7 mouse cellular contexts compared by ENCODE assay signal in the genomic region with DNA sequence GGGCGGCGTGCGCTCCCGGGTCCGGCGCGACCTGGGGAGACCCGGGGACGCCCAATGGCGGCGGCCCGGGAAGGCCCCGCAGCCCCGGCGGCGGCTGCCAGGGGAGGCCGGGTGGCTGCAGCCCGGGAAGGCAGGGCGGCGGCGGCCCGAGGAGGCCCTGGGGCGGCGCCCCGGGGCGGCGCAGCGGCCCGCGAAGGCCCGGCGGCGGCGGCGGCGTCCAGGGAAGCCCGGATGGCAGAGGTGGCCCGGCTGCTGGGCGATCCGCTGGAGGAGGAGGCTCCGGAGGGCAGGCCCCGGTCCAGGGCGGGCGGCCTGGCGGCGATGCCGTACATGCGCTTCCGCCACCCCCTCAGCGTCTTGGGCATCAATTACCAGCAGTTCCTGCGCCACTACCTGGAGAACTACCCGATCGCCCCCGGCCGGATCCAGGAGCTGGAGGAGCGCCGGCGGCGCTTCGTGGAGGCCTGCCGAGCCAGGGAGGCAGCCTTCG. TPM values are rescaled to one million over a fixed set of nuclear protein-coding genes. Genes with fewer than 3 reads are reported as not detected.
DNase-seq lines count a peak whose midpoint lies in the region; ATAC-seq and TF ChIP-seq lines count a peak whose summit lies in the region.

No protein-coding gene starts in this region.

- H3K27ac ChIP-seq in limb, embryonic 14.5 days (replicated peaks; ENCODE audit: low read depth, low read length): peak overlapping the region; percentile 91
- peak overlapping the region; percentile 93 for H3K27ac ChIP-seq in midbrain, embryonic 15.5 days
- peak overlapping the region; percentile 82 for H3K27ac ChIP-seq in stomach, embryonic 14.5 days (ENCODE audit: low read length)

- peaks cover 12% of the 10 kb centered on the region for H3K36me3 ChIP-seq in limb, embryonic 14.5 days (ENCODE audit: control insufficient read depth, insufficient read depth, low read length)
- H3K36me3 ChIP-seq in midbrain, embryonic 15.5 days (replicated peaks): peaks cover 6% of the 10 kb centered on the region; the same call in 1 of the 2 replicates
- H3K36me3 ChIP-seq in stomach, embryonic 14.5 days (ENCODE audit: control insufficient read depth, insufficient read depth, low read length): no peaks in the 10 kb centered on the region; the same call in 1 of the 2 replicates

- 0 out of 2 replicates have a peak, but pooled peaks cover 5% of the 10 kb centered on the region for H3K9me3 ChIP-seq in limb, embryonic 14.5 days (ENCODE audit: control insufficient read depth, low read length)
- no peaks in the 10 kb centered on the region for H3K9me3 ChIP-seq in midbrain, embryonic 15.5 days
- no peaks in the 10 kb centered on the region for H3K9me3 ChIP-seq in stomach, embryonic 14.5 days (ENCODE audit: control insufficient read depth, low read depth, low read length)

- H3K4me3 ChIP-seq in limb, embryonic 14.5 days (replicated peaks; ENCODE audit: low read length): peak overlapping the region; percentile 85
- H3K4me3 ChIP-seq in midbrain, embryonic 15.5 days: peak overlapping the region; percentile 58
- H3K4me3 ChIP-seq in stomach, embryonic 14.5 days (ENCODE audit: low read depth, low read length): peak overlapping the region; percentile 80

- TF ChIP-seq POLR2A in limb, embryonic 14.5 days (IDR thresholded peaks at IDR 0.05; ENCODE audit: borderline replicate concordance, extremely low read depth, insufficient read depth, insufficient read length): no peak

- peak; percentile 84 for DNase-seq in adrenal gland, postnatal 14 days
- DNase-seq in embryo, embryonic 9.5 days (ENCODE audit: extremely low spot score): peak; percentile 72
- DNase-seq in heart, adult 8-10 months (ENCODE audit: low spot score): peak; percentile 33
- peak; percentile 66 for DNase-seq in kidney, adult 18-20 months
- DNase-seq in limb, embryonic 14.5 days (ENCODE audit: low spot score): peak; percentile 24

- H3K9ac ChIP-seq in limb, embryonic 14.5 days (ENCODE audit: low read depth, low read length, severe bottlenecking): peak overlapping the region; percentile 95
- H3K9ac ChIP-seq in midbrain, embryonic 15.5 days: peak overlapping the region; percentile 84
- peak overlapping the region; percentile 99 for H3K9ac ChIP-seq in stomach, embryonic 14.5 days (replicated peaks; ENCODE audit: low read depth, low read length)

- H3K4me2 ChIP-seq in limb, embryonic 14.5 days (replicated peaks; ENCODE audit: low read depth, low read length, severe bottlenecking): peak overlapping the region; percentile 46
- H3K4me2 ChIP-seq in midbrain, embryonic 15.5 days: peak overlapping the region; percentile 74
- H3K4me2 ChIP-seq in stomach, embryonic 14.5 days (replicated peaks; ENCODE audit: low read depth, low read length): peak overlapping the region; percentile 55

- 0 out of 2 replicates have a peak, but pooled peaks cover 2% of the 10 kb centered on the region for H3K4me1 ChIP-seq in limb, embryonic 14.5 days (ENCODE audit: control insufficient read depth, insufficient read depth, low read length)
- peaks cover 19% of the 10 kb centered on the region for H3K4me1 ChIP-seq in midbrain, embryonic 15.5 days
- no peaks in the 10 kb centered on the region for H3K4me1 ChIP-seq in stomach, embryonic 14.5 days (ENCODE audit: control insufficient read depth, insufficient read depth, low read length)

- no peaks in the 10 kb centered on the region for H3K27me3 ChIP-seq in limb, embryonic 14.5 days (ENCODE audit: control insufficient read depth, insufficient read depth, low read length)
- H3K27me3 ChIP-seq in midbrain, embryonic 15.5 days (replicated peaks): peaks cover 7% of the 10 kb centered on the region; the same call in 1 of the 2 replicates
- no peaks in the 10 kb centered on the region for H3K27me3 ChIP-seq in stomach, embryonic 14.5 days (ENCODE audit: control insufficient read depth, insufficient read depth, low read length)

- ATAC-seq in limb, embryonic 14.5 days (ENCODE audit: low FRiP score, low read depth): peak; percentile 78
- peak; percentile 87 for ATAC-seq in midbrain, embryonic 15.5 days (replicated peaks)
- peak; percentile 66; the same call in 1 of the 2 replicates for ATAC-seq in stomach, embryonic 14.5 days (ENCODE audit: insufficient number of reproducible peaks, insufficient read depth, low FRiP score, low read depth)

- WGBS in limb, embryonic 14.5 days: under 1% methylated on average over 31 of the region's 62 CpGs
- under 1% methylated on average over 46 of the region's 62 CpGs for WGBS in midbrain, embryonic 15.5 days
- under 1% methylated on average over 43 of the region's 62 CpGs for WGBS in stomach, embryonic 14.5 days

RNA-seq across cellular contexts. Expression of gene Eid2, which starts 0.4 kb away (rescaled TPM):
- total RNA-seq in adrenal gland, postnatal 14 days (2021): 27.4 and 29.8 TPM in 2 replicates
- total RNA-seq in heart, adult 8-10 months (2022): 10 to 100 TPM; 11.8 to 14.4 (median 13.3) TPM
- 33.0 and 35.0 TPM in 2 replicates for polyA plus RNA-seq in limb, embryonic 14.5 days (2012; rRNA removed)
- polyA plus RNA-seq in limb, embryonic 14.5 days (2014; fragmentation: Nextera tagmentation; extraction: Ambion mirVana): 12.2 and 17.0 TPM in 2 replicates
- 16.4 and 21.0 TPM in 2 replicates for polyA plus RNA-seq in midbrain, embryonic 15.5 days (2015; fragmentation: Nextera tagmentation; extraction: Ambion mirVana)
- 4.1 and 4.4 TPM in 2 replicates for polyA plus RNA-seq in stomach, embryonic 14.5 days (2014; fragmentation: Nextera tagmentation; extraction: Ambion mirVana)

RNA-seq across cellular contexts. Expression of gene Eid2b, which starts 9.5 kb away (rescaled TPM):
- 14.2 and 14.3 TPM in 2 replicates for total RNA-seq in adrenal gland, postnatal 14 days (2021)
- total RNA-seq in heart, adult 8-10 months (2022): 10 to 100 TPM; 13.7 to 16.8 (median 15.2) TPM
- 15.4 and 18.3 TPM in 2 replicates for polyA plus RNA-seq in limb, embryonic 14.5 days (2012; rRNA removed)
- polyA plus RNA-seq in limb, embryonic 14.5 days (2014; fragmentation: Nextera tagmentation; extraction: Ambion mirVana): 14.3 and 14.9 TPM in 2 replicates
- polyA plus RNA-seq in midbrain, embryonic 15.5 days (2015; fragmentation: Nextera tagmentation; extraction: Ambion mirVana): 44.1 and 45.1 TPM in 2 replicates
- polyA plus RNA-seq in stomach, embryonic 14.5 days (2014; fragmentation: Nextera tagmentation; extraction: Ambion mirVana): 9.9 and 11.4 TPM in 2 replicates

RNA-seq across cellular contexts. Expression of gene Selenov, which starts 22.9 kb away (rescaled TPM):
- total RNA-seq in adrenal gland, postnatal 14 days (2021): not detected in 2 replicates
- not detected for total RNA-seq in heart, adult 8-10 months (2022)
- 0.55 and 0.74 TPM in 2 replicates for polyA plus RNA-seq in limb, embryonic 14.5 days (2012; rRNA removed)
- 0.34 TPM in 1 of 2 replicates, not detected in the other for polyA plus RNA-seq in limb, embryonic 14.5 days (2014; fragmentation: Nextera tagmentation; extraction: Ambion mirVana)
- 0.92 and 1.3 TPM in 2 replicates for polyA plus RNA-seq in midbrain, embryonic 15.5 days (2015; fragmentation: Nextera tagmentation; extraction: Ambion mirVana)
- 0.27 TPM in 1 of 2 replicates, not detected in the other for polyA plus RNA-seq in stomach, embryonic 14.5 days (2014; fragmentation: Nextera tagmentation; extraction: Ambion mirVana)

RNA-seq across cellular contexts. Expression of gene Dll3, which starts 34.0 kb away (rescaled TPM):
- 0.41 and 0.56 TPM in 2 replicates for total RNA-seq in adrenal gland, postnatal 14 days (2021)
- not detected for total RNA-seq in heart, adult 8-10 months (2022)
- 0.85 and 0.92 TPM in 2 replicates for polyA plus RNA-seq in limb, embryonic 14.5 days (2012; rRNA removed)
- polyA plus RNA-seq in limb, embryonic 14.5 days (2014; fragmentation: Nextera tagmentation; extraction: Ambion mirVana): 0.83 and 0.84 TPM in 2 replicates
- 22.6 and 23.1 TPM in 2 replicates for polyA plus RNA-seq in midbrain, embryonic 15.5 days (2015; fragmentation: Nextera tagmentation; extraction: Ambion mirVana)
- 3.8 and 4.7 TPM in 2 replicates for polyA plus RNA-seq in stomach, embryonic 14.5 days (2014; fragmentation: Nextera tagmentation; extraction: Ambion mirVana)

RNA-seq across cellular contexts. Expression of gene Timm50, which starts 43.8 kb away (rescaled TPM):
- 94.7 and 100 TPM in 2 replicates for total RNA-seq in adrenal gland, postnatal 14 days (2021)
- 10 to 100 TPM; 59.2 to 68.5 (median 64.4) TPM for total RNA-seq in heart, adult 8-10 months (2022)
- polyA plus RNA-seq in limb, embryonic 14.5 days (2012; rRNA removed): 98.1 and 119 TPM in 2 replicates
- polyA plus RNA-seq in limb, embryonic 14.5 days (2014; fragmentation: Nextera tagmentation; extraction: Ambion mirVana): 138 TPM in 2 replicates
- 129 and 136 TPM in 2 replicates for polyA plus RNA-seq in midbrain, embryonic 15.5 days (2015; fragmentation: Nextera tagmentation; extraction: Ambion mirVana)
- polyA plus RNA-seq in stomach, embryonic 14.5 days (2014; fragmentation: Nextera tagmentation; extraction: Ambion mirVana): 139 and 140 TPM in 2 replicates

Comparison
In these comparisons a context has a peak if more than half of its experiments do, and no peak if none do; other contexts are left out.
1. Peak in every context shown above with its lines: DNase-seq, ATAC-seq, H3K4me3 ChIP-seq and H3K27ac ChIP-seq.
2. DNase-seq: peak in every context shown above with its lines; median percentile 84 in adrenal gland, postnatal 14 days; 72 in embryo, embryonic 9.5 days; 66 in kidney, adult 18-20 months; 33 in heart, adult 8-10 months; 24 in limb, embryonic 14.5 days.